Mouse (Mus musculus): ENCODE results near the gene Oas3. TPM values are rescaled to one million over a fixed set of nuclear protein-coding genes. Genes with fewer than 3 reads are reported as not detected.

The Oas3 gene
- polyA plus RNA-seq (2014; fragmentation: Nextera tagmentation; extraction: Ambion mirVana), result 0.05 and 0.07 TPM in 2 replicates

- ATAC-seq (ENCODE audit: insufficient read depth), result no peak
- Histone ChIP-seq H3K4me2 (no peak within 1 kb of the TSS), H3K27ac (ENCODE audit: low read depth) (no peak within 1 kb of the TSS), H3K9ac (no peak within 1 kb of the TSS), H3K9me3 (ENCODE audit: low read depth, low read length) (no peaks in the 10 kb centered on the region), H3K27me3 (ENCODE audit: insufficient read depth, low read length) (no peaks in the 10 kb centered on the region), H3K36me3 (ENCODE audit: insufficient read depth) (no peaks in the 10 kb centered on the region), H3K4me1 (ENCODE audit: insufficient read depth) (no peaks in the 10 kb centered on the region), H3K4me3 (ENCODE audit: low read depth, low read length) (no peak within 1 kb of the TSS)
- TF ChIP-seq CTCF (IDR thresholded peaks at IDR 0.05; ENCODE audit: low read depth), result no peak
- WGBS, result 73% methylated on average over 9 of the region's 9 CpGs
- DNase-seq, result no peak
Measured at GRCm38 (mm10) chr5:120777478-120777877, at the start of gene Oas3. Gene Oas3 (minus strand): TSS chr5:120777661.

GRCm38 (mm10) chr5:120818999-120819398 is 41.5 kb upstream of the Oas3 start:
- Histone ChIP-seq H3K27ac (ENCODE audit: low read depth) (no peak overlapping the region), H3K27me3 (ENCODE audit: insufficient read depth, low read length) (no peaks in the 10 kb centered on the region), H3K9me3 (ENCODE audit: low read depth, low read length) (no peaks in the 10 kb centered on the region), H3K36me3 (ENCODE audit: insufficient read depth) (no peaks in the 10 kb centered on the region), H3K4me1 (ENCODE audit: insufficient read depth) (no peaks in the 10 kb centered on the region), H3K4me2 (no peak overlapping the region), H3K4me3 (ENCODE audit: low read depth, low read length) (no peak overlapping the region), H3K9ac (no peak overlapping the region)
- no peak for TF ChIP-seq CTCF (IDR thresholded peaks at IDR 0.05; ENCODE audit: low read depth)
- no peak for DNase-seq
- no peak for ATAC-seq (ENCODE audit: insufficient read depth)

- peak; percentile 58 for TF ChIP-seq CTCF (IDR thresholded peaks at IDR 0.05; ENCODE audit: low read depth)
- Histone ChIP-seq H3K4me2 (no peak overlapping the region), H3K4me3 (ENCODE audit: low read depth, low read length) (no peak overlapping the region), H3K4me1 (ENCODE audit: insufficient read depth) (no peaks in the 10 kb centered on the region), H3K9ac (no peak overlapping the region), H3K36me3 (ENCODE audit: insufficient read depth) (no peaks in the 10 kb centered on the region), H3K27me3 (ENCODE audit: insufficient read depth, low read length) (no peaks in the 10 kb centered on the region), H3K9me3 (ENCODE audit: low read depth, low read length) (no peaks in the 10 kb centered on the region), H3K27ac (ENCODE audit: low read depth) (no peak overlapping the region)
- DNase-seq (peak; percentile 14), ATAC-seq (ENCODE audit: insufficient read depth) (no peak)
- 62% methylated on average over 3 of the region's 3 CpGs for WGBS
Measured at GRCm38 (mm10) chr5:120815949-120816348, 38.5 kb upstream of the Oas3 start.

- DNase-seq (no peak), ATAC-seq (ENCODE audit: insufficient read depth) (no peak)
- peak overlapping the region; percentile 63 for H3K4me2 ChIP-seq
- H3K9me3 ChIP-seq (ENCODE audit: low read depth, low read length), result no peaks in the 10 kb centered on the region
- no peak for TF ChIP-seq CTCF (IDR thresholded peaks at IDR 0.05; ENCODE audit: low read depth)
- H3K4me1 ChIP-seq (ENCODE audit: insufficient read depth), result no peaks in the 10 kb centered on the region
- no peaks in the 10 kb centered on the region for H3K36me3 ChIP-seq (ENCODE audit: insufficient read depth)
- H3K9ac ChIP-seq, result no peak overlapping the region
- H3K27me3 ChIP-seq (ENCODE audit: insufficient read depth, low read length), result no peaks in the 10 kb centered on the region
- H3K27ac ChIP-seq (ENCODE audit: low read depth), result no peak overlapping the region
- 69% methylated on average over 6 of the region's 6 CpGs for WGBS
- H3K4me3 ChIP-seq (ENCODE audit: low read depth, low read length), result peak overlapping the region; percentile 31
Measured at GRCm38 (mm10) chr5:120813023-120813422, 35.6 kb upstream of the Oas3 start.

GRCm38 (mm10) chr5:120811951-120812819 is 34.7 kb upstream of the Oas3 start, which contains the start of gene Oas1c:
Gene Oas1c (minus strand): TSS chr5:120812514.
- 6% methylated on average over 18 of the region's 18 CpGs for WGBS
- H3K4me1 ChIP-seq (ENCODE audit: insufficient read depth), result no peaks in the 10 kb centered on the region
- H3K27ac ChIP-seq (ENCODE audit: low read depth), result peak within 1 kb of the TSS; percentile 52; the same call in 1 of the 2 replicates
- H3K9me3 ChIP-seq (ENCODE audit: low read depth, low read length), result no peaks in the 10 kb centered on the region
- H3K9ac ChIP-seq, result peak within 1 kb of the TSS; percentile 48
- no peaks in the 10 kb centered on the region for H3K36me3 ChIP-seq (ENCODE audit: insufficient read depth)
- peak; percentile 91 for ATAC-seq (ENCODE audit: insufficient read depth)
- TF ChIP-seq CTCF (IDR thresholded peaks at IDR 0.05; ENCODE audit: low read depth), result no peak
- peak within 1 kb of the TSS; percentile 63 for H3K4me2 ChIP-seq
- no peaks in the 10 kb centered on the region for H3K27me3 ChIP-seq (ENCODE audit: insufficient read depth, low read length)
- peak within 1 kb of the TSS; percentile 31 for H3K4me3 ChIP-seq (ENCODE audit: low read depth, low read length)
- peak; percentile 93 for DNase-seq

GRCm38 (mm10) chr5:120809171-120809570 is 31.7 kb upstream of the Oas3 start:
- Histone ChIP-seq H3K36me3 (ENCODE audit: insufficient read depth) (no peaks in the 10 kb centered on the region), H3K27ac (ENCODE audit: low read depth) (no peak overlapping the region), H3K4me3 (ENCODE audit: low read depth, low read length) (no peak overlapping the region), H3K9ac (no peak overlapping the region), H3K4me2 (no peak overlapping the region), H3K27me3 (ENCODE audit: insufficient read depth, low read length) (no peaks in the 10 kb centered on the region), H3K4me1 (ENCODE audit: insufficient read depth) (no peaks in the 10 kb centered on the region), H3K9me3 (ENCODE audit: low read depth, low read length) (no peaks in the 10 kb centered on the region)
- TF ChIP-seq CTCF (IDR thresholded peaks at IDR 0.05; ENCODE audit: low read depth), result no peak
- ATAC-seq (ENCODE audit: insufficient read depth), result no peak
- no peak for DNase-seq
- 30% methylated on average over 6 of the region's 6 CpGs for WGBS

- Histone ChIP-seq H3K9ac (no peak overlapping the region), H3K4me2 (no peak overlapping the region), H3K4me1 (ENCODE audit: insufficient read depth) (no peaks in the 10 kb centered on the region), H3K27me3 (ENCODE audit: insufficient read depth, low read length) (no peaks in the 10 kb centered on the region), H3K36me3 (ENCODE audit: insufficient read depth) (no peaks in the 10 kb centered on the region), H3K4me3 (ENCODE audit: low read depth, low read length) (no peak overlapping the region), H3K27ac (ENCODE audit: low read depth) (no peak overlapping the region), H3K9me3 (ENCODE audit: low read depth, low read length) (no peaks in the 10 kb centered on the region)
- 86% methylated on average over 1 of the region's 1 CpGs for WGBS
- TF ChIP-seq CTCF (IDR thresholded peaks at IDR 0.05; ENCODE audit: low read depth), result peak; percentile 64
- DNase-seq (peak; percentile 63), ATAC-seq (ENCODE audit: insufficient read depth) (no peak)
Measured at GRCm38 (mm10) chr5:120806458-120806857, 29.0 kb upstream of the Oas3 start.

Data from lung, embryonic 14.5 days (tissue).